Mouse (Mus musculus) E14TG2a.4 (cell line): ENCODE measurements around the gene Tspan7.

Source experiments
- CTCF ChIP-seq: conservative IDR thresholded peaks from 2 replicates; pipeline ENCODE4 v1.5.1; 2014; ENCODE audit warnings: low read length
- NANOG ChIP-seq: IDR thresholded peaks from 2 replicates; pipeline ENCODE4 v1.6.1; 2014; ENCODE audit warnings: borderline replicate concordance, low read length, mixed read lengths
- POU5F1 ChIP-seq: IDR thresholded peaks from 2 replicates; pipeline ENCODE4 v1.6.1; 2014; ENCODE audit warnings: low read length, borderline replicate concordance

GRCm38 (mm10) chrX:10516448-10516847, 31.5 kb downstream of the Tspan7 start:
- no peak for TF ChIP-seq CTCF
- no peak for TF ChIP-seq NANOG
- TF ChIP-seq POU5F1, result no peak
